Mouse (Mus musculus): Measurements from ENCODE around the gene Cnbd2.

DNA sequence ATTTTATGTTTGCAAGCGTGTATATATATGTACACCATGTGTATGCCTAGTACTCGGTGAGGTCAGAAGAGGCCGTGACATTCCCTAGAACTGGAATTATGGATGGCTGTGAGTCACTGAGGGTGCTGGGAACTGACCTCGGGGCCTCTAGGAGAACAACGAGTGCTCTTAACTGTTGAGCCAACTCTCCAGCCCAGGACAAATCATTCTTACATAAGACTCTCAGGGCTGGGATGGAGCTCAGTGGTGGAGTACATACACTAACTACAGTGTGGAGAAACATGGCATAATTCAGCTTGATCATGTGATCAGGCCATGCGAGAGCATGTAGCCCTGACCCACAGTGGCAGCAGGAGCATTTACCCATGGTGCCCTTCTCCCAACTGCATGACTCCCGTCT lies 85.9 kb downstream of the Cnbd2 start:
- TF ChIP-seq CTCF (IDR thresholded peaks at IDR 0.05; ENCODE audit: low read depth) (no peak), EP300 (optimal IDR thresholded peaks at IDR 0.05) (no peak)
